Mouse (Mus musculus) stomach, embryonic 15.5 days (tissue): ENCODE measurements around the gene Tent5b. TPM values are rescaled to one million over a fixed set of nuclear protein-coding genes. Genes with fewer than 3 reads are reported as not detected.
A peak's percentile ranks its signal among the peaks of the same experiment; 100 is the strongest.

ENCODE experiments used
- ATAC-seq: fragments of 200-750 bp; cut with Nextera tagmentation; 2 replicates; pipeline ENCODE4 v1.8.0; 2017; ENCODE audit warnings: low read depth, moderate number of reproducible peaks, moderate TSS enrichment; ENCODE audit not compliant: insufficient read depth, low FRiP score
- H3K27ac ChIP-seq: fragments of 300-500 bp; sonication (generic); 2 replicates; pipeline ENCODE4 v1.5.1; 2015; ENCODE audit warnings: mild to moderate bottlenecking, inconsistent platforms
- H3K27me3 ChIP-seq: fragments of 300-500 bp; sonication (generic); replicated peaks from 2 replicates; pipeline ENCODE4 v1.6.1; 2015; ENCODE audit warnings: inconsistent platforms
- H3K36me3 ChIP-seq: fragments of 300-500 bp; sonication (generic); 2 replicates; pipeline ENCODE4 v1.6.1; 2015; ENCODE audit warnings: inconsistent platforms
- H3K4me1 ChIP-seq: fragments of 300-500 bp; sonication (generic); 2 replicates; pipeline ENCODE4 v1.6.1; 2015; ENCODE audit warnings: inconsistent platforms
- H3K4me2 ChIP-seq: fragments of 300-500 bp; sonication (generic); 2 replicates; pipeline ENCODE4 v1.6.1; 2015; ENCODE audit warnings: mild to moderate bottlenecking, inconsistent platforms
- H3K4me3 ChIP-seq: fragments of 300-500 bp; sonication (generic); replicated peaks from 2 replicates; pipeline ENCODE4 v1.5.1; 2015; ENCODE audit warnings: inconsistent platforms
- H3K9ac ChIP-seq: fragments of 300-500 bp; sonication (generic); 2 replicates; pipeline ENCODE4 v1.6.1; 2015; ENCODE audit warnings: inconsistent platforms
- H3K9me3 ChIP-seq: fragments of 300-500 bp; sonication (generic); 2 replicates; pipeline ENCODE4 v1.6.1; 2016; ENCODE audit warnings: inconsistent platforms
- WGBS: fragments of 180-500 bp; shearing (Covaris S2); methylation state at CpG from one replicate; pipeline ENCODE4 v1.1.7; 2015; 5-methylcytosine and 5-hydroxymethylcytosine counted together
- polyA plus RNA-seq: library from polyadenylated mRNA; unstranded; fragments of >200 nt; fragmentation: Nextera tagmentation; extraction: Ambion mirVana; gene quantifications from 2 replicates; pipeline ENCODE4 v1.2.1, GENCODE M21; 2015

Tent5b gene
- polyA plus RNA-seq, 1 experiment from 2014 or later: 4.1 TPM

- no peaks in the 10 kb centered on the region for H3K9me3 ChIP-seq
- H3K4me1 ChIP-seq: peaks cover 16% of the 10 kb centered on the region; the same call in 1 of the 2 replicates
- H3K4me2 ChIP-seq: no peak overlapping the region
- peaks cover 14% of the 10 kb centered on the region for H3K27me3 ChIP-seq
- WGBS: 27% methylated on average over 10 of the region's 10 CpGs
- ATAC-seq: no peak
- H3K4me3 ChIP-seq: no peak overlapping the region
- no peak overlapping the region for H3K9ac ChIP-seq
- H3K27ac ChIP-seq: no peak overlapping the region
- no peaks in the 10 kb centered on the region for H3K36me3 ChIP-seq
Measured at GRCm38 (mm10) chr4:133491800-133492199, 11.9 kb downstream of the Tent5b start.

GRCm38 (mm10) chr4:133493895-133494294, 14.0 kb downstream of the Tent5b start:
- ATAC-seq: no peak
- peak overlapping the region; percentile 56 for H3K4me2 ChIP-seq
- H3K36me3 ChIP-seq: no peaks in the 10 kb centered on the region
- H3K4me1 ChIP-seq: peaks cover 32% of the 10 kb centered on the region
- H3K4me3 ChIP-seq: peak overlapping the region; percentile 36
- WGBS: 14% methylated on average over 11 of the region's 12 CpGs
- peak overlapping the region; percentile 36; the same call in 1 of the 2 replicates for H3K27ac ChIP-seq
- no peak overlapping the region for H3K9ac ChIP-seq
- no peaks in the 10 kb centered on the region for H3K9me3 ChIP-seq
- H3K27me3 ChIP-seq: peaks cover 33% of the 10 kb centered on the region

- peak; percentile 38; the same call in 1 of the 2 replicates for ATAC-seq
- under 1% methylated on average over 12 of the region's 12 CpGs for WGBS
- H3K4me1 ChIP-seq: peaks cover 29% of the 10 kb centered on the region
- peak overlapping the region; percentile 36; the same call in 1 of the 2 replicates for H3K27ac ChIP-seq
- H3K9me3 ChIP-seq: no peaks in the 10 kb centered on the region
- no peak overlapping the region for H3K9ac ChIP-seq
- peak overlapping the region; percentile 36 for H3K4me3 ChIP-seq
- peak overlapping the region; percentile 56 for H3K4me2 ChIP-seq
- peaks cover 39% of the 10 kb centered on the region for H3K27me3 ChIP-seq
- H3K36me3 ChIP-seq: no peaks in the 10 kb centered on the region
Measured at GRCm38 (mm10) chr4:133494432-133494831, 14.5 kb downstream of the Tent5b start.

- Histone ChIP-seq H3K27ac (no peak overlapping the region), H3K9me3 (no peaks in the 10 kb centered on the region), H3K4me1 (peaks cover 25% of the 10 kb centered on the region), H3K9ac (no peak overlapping the region), H3K27me3 (peaks cover 43% of the 10 kb centered on the region), H3K4me3 (no peak overlapping the region), H3K4me2 (no peak overlapping the region), H3K36me3 (no peaks in the 10 kb centered on the region)
- WGBS: 69% methylated on average over 4 of the region's 4 CpGs
- no peak for ATAC-seq
Measured at GRCm38 (mm10) chr4:133494867-133495266, 14.9 kb downstream of the Tent5b start.

GRCm38 (mm10) chr4:133495711-133496110, 15.8 kb downstream of the Tent5b start:
- Histone ChIP-seq H3K9me3 (no peaks in the 10 kb centered on the region), H3K36me3 (no peaks in the 10 kb centered on the region), H3K4me3 (no peak overlapping the region), H3K9ac (no peak overlapping the region), H3K27ac (no peak overlapping the region), H3K4me1 (peaks cover 25% of the 10 kb centered on the region), H3K4me2 (no peak overlapping the region), H3K27me3 (peaks cover 51% of the 10 kb centered on the region)
- WGBS: 39% methylated on average over 7 of the region's 7 CpGs
- ATAC-seq: no peak

GRCm38 (mm10) chr4:133496738-133497445, 17.0 kb downstream of the Tent5b start:
- Histone ChIP-seq H3K27me3 (peaks cover 63% of the 10 kb centered on the region), H3K4me3 (peak overlapping the region; percentile 61; the same call in 1 of the 2 replicates), H3K36me3 (no peaks in the 10 kb centered on the region), H3K4me2 (peak overlapping the region; percentile 100; the same call in 1 of the 2 replicates), H3K9me3 (no peaks in the 10 kb centered on the region), H3K9ac (no peak overlapping the region), H3K27ac (no peak overlapping the region), H3K4me1 (peaks cover 18% of the 10 kb centered on the region)
- ATAC-seq: no peak
- 31% methylated on average over 6 of the region's 6 CpGs for WGBS

- WGBS: under 1% methylated on average over 70 of the region's 70 CpGs
- Histone ChIP-seq H3K4me1 (peaks cover 17% of the 10 kb centered on the region), H3K9me3 (no peaks in the 10 kb centered on the region), H3K4me2 (peak overlapping the region; percentile 100), H3K9ac (peak overlapping the region; percentile 34), H3K27ac (no peak overlapping the region), H3K27me3 (peaks cover 66% of the 10 kb centered on the region), H3K36me3 (no peaks in the 10 kb centered on the region), H3K4me3 (peak overlapping the region; percentile 61)
- no peak for ATAC-seq
Measured at GRCm38 (mm10) chr4:133497461-133498159, 17.7 kb downstream of the Tent5b start.

GRCm38 (mm10) chr4:133498160-133498724, 18.3 kb downstream of the Tent5b start, which contains the start of gene Trnp1:
Gene Trnp1, minus strand, starts transcription at chr4:133498550.
- Histone ChIP-seq H3K36me3 (no peaks in the 10 kb centered on the region), H3K27ac (no peak within 1 kb of the TSS), H3K4me2 (peak within 1 kb of the TSS; percentile 100), H3K9ac (peak within 1 kb of the TSS; percentile 34), H3K4me1 (peaks cover 17% of the 10 kb centered on the region), H3K4me3 (peak within 1 kb of the TSS; percentile 61), H3K27me3 (peaks cover 66% of the 10 kb centered on the region), H3K9me3 (no peaks in the 10 kb centered on the region)
- under 1% methylated on average over 42 of the region's 53 CpGs for WGBS
- ATAC-seq: peak; percentile 77

- 58% methylated on average over 7 of the region's 7 CpGs for WGBS
- H3K4me2 ChIP-seq: no peak overlapping the region
- no peaks in the 10 kb centered on the region for H3K36me3 ChIP-seq
- no peak for ATAC-seq
- no peaks in the 10 kb centered on the region for H3K9me3 ChIP-seq
- H3K9ac ChIP-seq: no peak overlapping the region
- no peak overlapping the region for H3K4me3 ChIP-seq
- H3K27me3 ChIP-seq: peaks cover 64% of the 10 kb centered on the region
- H3K4me1 ChIP-seq: peaks cover 17% of the 10 kb centered on the region
- no peak overlapping the region for H3K27ac ChIP-seq
Measured at GRCm38 (mm10) chr4:133501514-133501913, 21.6 kb downstream of the Tent5b start.

- Histone ChIP-seq H3K27ac (no peak overlapping the region), H3K9ac (no peak overlapping the region), H3K27me3 (peaks cover 38% of the 10 kb centered on the region), H3K9me3 (no peaks in the 10 kb centered on the region), H3K36me3 (no peaks in the 10 kb centered on the region), H3K4me3 (no peak overlapping the region), H3K4me1 (no peaks in the 10 kb centered on the region), H3K4me2 (no peak overlapping the region)
- ATAC-seq: no peak
- WGBS: 44% methylated on average over 5 of the region's 5 CpGs
Measured at GRCm38 (mm10) chr4:133504300-133504699, 24.4 kb downstream of the Tent5b start.

- 60% methylated on average over 9 of the region's 9 CpGs for WGBS
- ATAC-seq: no peak
- H3K4me2 ChIP-seq: no peak overlapping the region
- no peak overlapping the region for H3K4me3 ChIP-seq
- H3K9me3 ChIP-seq: no peaks in the 10 kb centered on the region
- H3K9ac ChIP-seq: no peak overlapping the region
- H3K27ac ChIP-seq: no peak overlapping the region
- no peaks in the 10 kb centered on the region for H3K4me1 ChIP-seq
- H3K36me3 ChIP-seq: no peaks in the 10 kb centered on the region
- H3K27me3 ChIP-seq: peaks cover 32% of the 10 kb centered on the region
Measured at GRCm38 (mm10) chr4:133504755-133505485, 25.0 kb downstream of the Tent5b start.
